Mouse (Mus musculus) stomach, postnatal 0 days (tissue): ENCODE results near the gene Slc2a4. TPM values are rescaled to one million over a fixed set of nuclear protein-coding genes. Genes with fewer than 3 reads are reported as not detected.

Experiments
- ATAC-seq: fragments of 200-750 bp; cut with Nextera tagmentation; 2 replicates; pipeline ENCODE4 v1.8.0; 2017; ENCODE audit not compliant: low FRiP score, low TSS enrichment
- DNase-seq: peaks from one replicate; pipeline ENCODE4 v3.0.0-alpha.2; 2016; ENCODE audit warnings: low spot score
- H3K27ac ChIP-seq: fragments of 300-500 bp; sonication (generic); replicated peaks from 2 replicates; pipeline ENCODE4 v1.5.1; 2014; ENCODE audit warnings: mild to moderate bottlenecking, control low read depth
- H3K27me3 ChIP-seq: fragments of 300-500 bp; sonication (generic); 2 replicates; pipeline ENCODE4 v1.6.1; 2014; ENCODE audit warnings: low read length; ENCODE audit not compliant: control insufficient read depth, insufficient read depth
- H3K36me3 ChIP-seq: fragments of 300-500 bp; sonication (generic); 2 replicates; pipeline ENCODE4 v1.6.1; 2014; ENCODE audit warnings: low read length, mixed read lengths; ENCODE audit not compliant: control insufficient read depth, insufficient read depth
- H3K4me1 ChIP-seq: fragments of 300-500 bp; sonication (generic); replicated peaks from 2 replicates; pipeline ENCODE4 v1.6.1; 2014; ENCODE audit warnings: antibody characterized with exemption; ENCODE audit not compliant: control insufficient read depth, insufficient read depth
- H3K4me2 ChIP-seq: fragments of 300-500 bp; sonication (generic); replicated peaks from 2 replicates; pipeline ENCODE4 v1.6.1; 2014; ENCODE audit warnings: low read depth, mild to moderate bottlenecking, control low read depth, moderate library complexity
- H3K4me3 ChIP-seq: fragments of 300-500 bp; sonication (generic); 2 replicates; pipeline ENCODE4 v1.5.1; 2014; ENCODE audit warnings: low read depth, low read length, control low read depth
- H3K9ac ChIP-seq: fragments of 300-500 bp; sonication (generic); 2 replicates; pipeline ENCODE4 v1.6.1; 2014; ENCODE audit warnings: mild to moderate bottlenecking, low read length, control low read depth, mixed read lengths
- H3K9me3 ChIP-seq: fragments of 300-500 bp; sonication (generic); 2 replicates; pipeline ENCODE4 v1.6.1; 2016; ENCODE audit warnings: low read length; ENCODE audit not compliant: control insufficient read depth
- CTCF ChIP-seq: IDR thresholded peaks from 2 replicates; pipeline ENCODE4 v1.5.1; 2016; ENCODE audit warnings: antibody characterized with exemption, low read depth, mild to moderate bottlenecking, moderate library complexity
- EP300 ChIP-seq: optimal IDR thresholded peaks from 2 replicates; pipeline ENCODE3; 2016; ENCODE audit warnings: antibody characterized with exemption
- WGBS: fragments of 180-500 bp; shearing (Covaris S2); extraction: QIAGEN DNeasy Blood & Tissue Kit; methylation state at CpG from one replicate; pipeline ENCODE4 v1.1.7; 2014; 5-methylcytosine and 5-hydroxymethylcytosine counted together
- polyA plus RNA-seq: library from polyadenylated mRNA; unstranded; fragments of >200 nt; fragmentation: Nextera tagmentation; extraction: Ambion mirVana; gene quantifications from 2 replicates; pipeline ENCODE4 v1.2.1, GENCODE M21; 2015

Slc2a4 gene
- polyA plus RNA-seq, 1 experiment from 2014 or later: 36.4 TPM

GRCm38 (mm10) chr11:69992932-69993331 is 44.9 kb upstream of the Slc2a4 start:
- Histone ChIP-seq H3K9me3 (no peaks in the 10 kb centered on the region), H3K27me3 (no peaks in the 10 kb centered on the region), H3K27ac (0 out of 2 replicates have a peak overlapping the region, but pooled peaks have one; percentile 5), H3K4me2 (peak overlapping the region; percentile 70), H3K9ac (no peak overlapping the region; the same call in 1 of the 2 replicates), H3K4me1 (no peaks in the 10 kb centered on the region; the same call in 1 of the 2 replicates), H3K4me3 (no peak overlapping the region; the same call in 1 of the 2 replicates), H3K36me3 (peaks cover 19% of the 10 kb centered on the region)
- DNase-seq: no peak
- ATAC-seq: no peak
- no peak for TF ChIP-seq CTCF
- TF ChIP-seq EP300: no peak
- WGBS: 85% methylated on average over 3 of the region's 3 CpGs

GRCm38 (mm10) chr11:69992396-69992795 is 44.4 kb upstream of the Slc2a4 start:
- WGBS: 55% methylated on average over 10 of the region's 10 CpGs
- H3K27me3 ChIP-seq: no peaks in the 10 kb centered on the region
- H3K4me1 ChIP-seq: no peaks in the 10 kb centered on the region; the same call in 1 of the 2 replicates
- peak overlapping the region; percentile 73 for H3K4me3 ChIP-seq
- ATAC-seq (no peak), DNase-seq (no peak)
- TF ChIP-seq EP300 (no peak), CTCF (no peak)
- 0 out of 2 replicates have a peak overlapping the region, but pooled peaks have one; percentile 5 for H3K27ac ChIP-seq
- H3K9me3 ChIP-seq: no peaks in the 10 kb centered on the region
- peak overlapping the region; percentile 70 for H3K4me2 ChIP-seq
- peaks cover 19% of the 10 kb centered on the region for H3K36me3 ChIP-seq
- peak overlapping the region; percentile 50 for H3K9ac ChIP-seq

GRCm38 (mm10) chr11:69991711-69992110 is 43.7 kb upstream of the Slc2a4 start:
- TF ChIP-seq CTCF: no peak
- TF ChIP-seq EP300: no peak
- Histone ChIP-seq H3K9me3 (no peaks in the 10 kb centered on the region), H3K4me1 (no peaks in the 10 kb centered on the region; the same call in 1 of the 2 replicates), H3K27ac (peak overlapping the region; percentile 95), H3K4me2 (peak overlapping the region; percentile 70), H3K4me3 (peak overlapping the region; percentile 73), H3K9ac (peak overlapping the region; percentile 90), H3K27me3 (no peaks in the 10 kb centered on the region), H3K36me3 (peaks cover 19% of the 10 kb centered on the region)
- ATAC-seq: peak; percentile 2; the same call in 1 of the 2 replicates
- DNase-seq: no peak
- WGBS: 0% methylated on average over 15 of the region's 15 CpGs

GRCm38 (mm10) chr11:69990850-69991691 is 43.1 kb upstream of the Slc2a4 start, which contains the start of gene Gabarap:
Gene Gabarap, plus strand, starts transcription at chr11:69991143.
- Histone ChIP-seq H3K27me3 (no peaks in the 10 kb centered on the region), H3K36me3 (peaks cover 19% of the 10 kb centered on the region)
- peak; percentile 77 for ATAC-seq

GRCm38 (mm10) chr11:69989949-69990348 is 42.0 kb upstream of the Slc2a4 start:
- peak overlapping the region; percentile 95 for H3K27ac ChIP-seq
- no peak overlapping the region for H3K9ac ChIP-seq
- no peak for DNase-seq
- H3K9me3 ChIP-seq: no peaks in the 10 kb centered on the region
- WGBS: 88% methylated on average over 8 of the region's 8 CpGs
- H3K36me3 ChIP-seq: peaks cover 19% of the 10 kb centered on the region
- no peak; the same call in 1 of the 2 replicates for ATAC-seq
- no peaks in the 10 kb centered on the region; the same call in 1 of the 2 replicates for H3K4me1 ChIP-seq
- no peak overlapping the region for H3K4me2 ChIP-seq
- TF ChIP-seq EP300: no peak
- no peak for TF ChIP-seq CTCF
- H3K27me3 ChIP-seq: no peaks in the 10 kb centered on the region
- no peak overlapping the region for H3K4me3 ChIP-seq

More at GRCm38 (mm10) chr11:69990850-69991691, 43.1 kb upstream of the Slc2a4 start, which contains the start of gene Gabarap:
- peak; percentile 97 for DNase-seq
- under 1% methylated on average over 40 of the region's 40 CpGs for WGBS
- Histone ChIP-seq H3K9me3 (no peaks in the 10 kb centered on the region), H3K27ac (peak within 1 kb of the TSS; percentile 95), H3K4me3 (peak within 1 kb of the TSS; percentile 73), H3K4me1 (no peaks in the 10 kb centered on the region; the same call in 1 of the 2 replicates), H3K4me2 (peak within 1 kb of the TSS; percentile 70), H3K9ac (peak within 1 kb of the TSS; percentile 90)
- TF ChIP-seq CTCF: peak; percentile 39
- peak; percentile 66 for TF ChIP-seq EP300

- no peak for TF ChIP-seq CTCF
- TF ChIP-seq EP300: no peak
- no peaks in the 10 kb centered on the region for H3K27me3 ChIP-seq
- no peaks in the 10 kb centered on the region; the same call in 1 of the 2 replicates for H3K4me1 ChIP-seq
- no peaks in the 10 kb centered on the region for H3K9me3 ChIP-seq
- WGBS: 87% methylated on average over 8 of the region's 8 CpGs
- H3K4me3 ChIP-seq: no peak overlapping the region
- peaks cover 19% of the 10 kb centered on the region for H3K36me3 ChIP-seq
- DNase-seq: no peak
- H3K27ac ChIP-seq: no peak overlapping the region
- no peak for ATAC-seq
- H3K4me2 ChIP-seq: no peak overlapping the region
- no peak overlapping the region for H3K9ac ChIP-seq
Observed at GRCm38 (mm10) chr11:69984431-69984830, 36.4 kb upstream of the Slc2a4 start.
